Mouse (Mus musculus): ENCODE measurements around the gene Hpgds. TPM values are rescaled to one million over a fixed set of nuclear protein-coding genes. Genes with fewer than 3 reads are reported as not detected.

The Hpgds gene
- 5.2 TPM for polyA plus RNA-seq (2017; shearing (Covaris generic))

DNA sequence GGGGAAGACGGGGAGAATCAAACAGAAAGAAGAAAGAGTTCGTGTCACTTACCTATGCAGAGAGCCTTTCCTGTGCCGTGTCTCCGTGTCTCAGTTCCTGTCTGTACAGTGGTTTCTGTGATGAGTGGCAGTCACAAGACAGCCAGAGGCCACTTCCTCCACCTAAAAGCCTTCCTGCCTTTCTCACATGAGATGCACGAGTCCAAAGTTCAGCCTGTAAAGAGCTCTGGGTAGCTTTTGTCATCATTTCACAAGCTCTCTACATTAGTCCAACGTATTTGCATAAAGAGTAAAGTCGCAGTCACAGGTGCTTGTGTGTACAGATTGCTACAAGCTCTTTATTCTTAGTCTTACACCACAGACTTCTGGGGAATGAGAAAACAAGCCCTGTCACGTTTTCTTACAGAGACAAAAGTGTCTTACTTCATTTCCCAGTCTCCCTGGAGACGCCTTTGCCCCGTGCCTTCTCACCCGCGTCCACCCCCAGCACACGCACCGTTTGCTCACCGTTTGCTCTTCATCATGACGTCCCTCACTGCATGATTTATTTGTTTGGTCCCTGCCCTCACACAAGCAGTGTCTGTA, at the start of gene Hpgds:
Gene Hpgds, minus strand, starts transcription at position 288 of the 585 bp plus-strand sequence.

Other genes starting within 250 kb of the Hpgds start
- 44.2 TPM for gene Smarcad1, start 102.3 kb downstream of the Hpgds start, polyA plus RNA-seq (2017; shearing (Covaris generic))
- gene C130060K24Rik, start 236.2 kb upstream of the Hpgds start, polyA plus RNA-seq (2017; shearing (Covaris generic)): not detected